Mouse (Mus musculus) megakaryocyte, adult 5-6 weeks (primary cell): Measurements from ENCODE around the gene Gdpgp1. TPM values are rescaled to one million over a fixed set of nuclear protein-coding genes. Genes with fewer than 3 reads are reported as not detected.
A peak's percentile ranks its signal among the peaks of the same experiment; 100 is the strongest.

Source experiments
- ATAC-seq: 2 replicates; pipeline ENCODE4 v1.8.0; 2016; ENCODE audit warnings: mild to moderate bottlenecking, inconsistent platforms; ENCODE audit not compliant: poor library complexity, severe bottlenecking
- total RNA-seq, 2 experiments: library from RNA; stranded (forward) in 1 of 2; stranded (reverse) in 1 of 2; fragments of 153-499, 151-499 nt in 1 of 2; fragments of 221-1000, 200-1000 nt in 1 of 2; gene quantifications; 2 replicates each; pipeline versions ENCODE4 v1.2.3 to v1.2.4; 2015 to 2017

Gene Gdpgp1
- total RNA-seq, 2 experiments from 2014 or later = 1.9 to 5.4 TPM

GRCm38 (mm10) chr7:80220237-80220797 lies 12.3 kb upstream of the Gdpgp1 start:
- ATAC-seq = no peak

GRCm38 (mm10) chr7:80221179-80221750 lies 11.4 kb upstream of the Gdpgp1 start:
- ATAC-seq = no peak

GRCm38 (mm10) chr7:80227065-80227464 lies 5.6 kb upstream of the Gdpgp1 start:
- ATAC-seq = no peak

DNA sequence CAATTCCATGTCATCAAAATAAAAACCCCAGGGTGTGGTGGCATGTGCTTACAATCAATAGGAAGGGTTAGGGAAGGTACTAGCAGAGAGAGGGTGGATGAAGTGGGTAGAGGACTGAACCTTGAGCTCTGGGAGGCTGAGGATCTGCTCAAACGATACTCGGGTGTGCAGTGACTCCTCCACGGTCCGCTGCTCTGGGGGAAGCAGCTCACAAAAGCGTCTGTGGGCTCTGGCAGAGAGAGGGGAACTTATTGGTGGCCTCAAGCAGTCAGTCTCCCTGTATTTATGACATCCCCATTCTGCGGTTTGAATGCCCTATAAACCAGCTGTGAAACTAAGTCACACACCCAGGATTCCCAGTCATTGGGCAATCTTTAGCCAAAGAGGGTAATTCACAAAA lies 2.5 kb upstream of the Gdpgp1 start:
- ATAC-seq = no peak

GRCm38 (mm10) chr7:80231971-80232488 lies 635 bp upstream of the Gdpgp1 start:
- no peak for ATAC-seq

GRCm38 (mm10) chr7:80233799-80234198 lies 1.1 kb downstream of the Gdpgp1 start:
- ATAC-seq = no peak

GRCm38 (mm10) chr7:80238542-80238941 lies 5.9 kb downstream of the Gdpgp1 start:
- ATAC-seq = no peak

- ATAC-seq = no peak
Measured at GRCm38 (mm10) chr7:80241661-80242060, 9.0 kb downstream of the Gdpgp1 start.

DNA sequence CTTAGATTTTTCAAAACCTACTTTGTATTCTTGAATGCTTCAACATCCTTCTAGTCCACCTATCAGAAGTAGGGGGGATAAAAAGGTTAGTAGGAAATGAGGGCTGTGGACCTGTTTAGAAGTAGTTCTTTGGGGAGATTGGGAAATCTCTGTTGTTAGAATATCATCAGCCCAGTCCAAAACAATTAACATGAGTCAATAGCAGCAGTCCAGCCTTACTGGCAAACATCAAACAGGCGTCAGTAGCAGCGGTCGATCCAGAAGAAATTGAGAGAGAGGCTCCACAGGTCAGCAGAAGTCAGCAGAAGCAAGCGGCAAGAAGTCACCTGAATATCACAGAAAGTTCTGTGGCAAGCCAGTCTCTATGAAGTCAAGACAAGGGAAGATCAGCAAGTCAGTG lies 12.2 kb downstream of the Gdpgp1 start:
- no peak for ATAC-seq

DNA sequence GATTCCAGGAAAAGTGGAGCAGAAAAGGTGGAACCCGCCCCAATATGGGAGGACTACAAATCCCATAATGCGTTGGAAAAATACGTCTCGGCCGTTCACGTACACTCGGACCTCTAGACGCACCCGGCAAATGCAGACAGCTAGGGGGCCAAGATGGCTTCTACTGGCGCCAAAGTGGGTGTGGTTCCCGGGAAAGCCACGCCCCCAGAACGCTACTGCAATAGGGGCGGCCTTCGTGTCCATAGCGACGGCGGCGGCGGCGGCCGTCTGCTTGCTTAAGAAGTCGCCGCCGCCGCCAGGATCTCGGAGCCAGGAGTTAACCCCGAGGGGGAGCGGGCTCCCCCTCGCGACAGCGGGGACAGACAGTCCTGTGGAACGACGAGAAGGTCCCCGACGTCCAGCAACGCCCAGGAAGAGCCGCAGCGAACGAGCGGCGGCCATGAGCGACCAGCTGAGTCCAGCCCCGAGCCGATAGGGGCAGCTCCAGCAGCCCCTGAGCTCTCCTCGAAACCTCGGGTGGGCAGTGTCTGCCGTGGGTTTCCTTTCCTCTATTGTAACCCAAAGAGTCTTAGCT lies 13.6 kb downstream of the Gdpgp1 start, which contains the start of gene Ttll13:
Ttll13 (plus strand) TSS at position 229 of the 574 bp plus-strand sequence.
- peak; percentile 99 for ATAC-seq

- no peak for ATAC-seq
Measured at GRCm38 (mm10) chr7:80246859-80247258, 14.2 kb downstream of the Gdpgp1 start.

- no peak for ATAC-seq
Measured at GRCm38 (mm10) chr7:80252437-80252836, 19.8 kb downstream of the Gdpgp1 start.

DNA sequence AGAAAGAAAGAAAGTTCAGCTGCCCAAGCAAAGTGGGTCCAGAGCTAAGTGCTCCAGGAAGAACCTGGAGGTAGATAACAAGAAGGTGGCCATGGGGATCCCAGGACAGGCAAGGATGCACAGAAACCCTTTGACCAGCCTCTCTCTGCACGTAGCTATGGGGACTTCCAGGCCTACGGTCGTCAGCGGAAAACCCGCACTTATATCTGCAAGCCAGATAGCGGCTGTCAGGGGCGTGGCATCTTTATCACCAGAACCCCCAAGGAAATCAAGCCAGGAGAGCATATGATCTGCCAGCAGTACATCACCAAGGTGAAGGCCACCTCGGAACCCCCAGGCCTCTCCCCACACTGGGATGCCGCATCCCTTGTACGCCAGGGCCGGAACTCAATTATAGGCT lies 20.2 kb downstream of the Gdpgp1 start:
- no peak for ATAC-seq

GRCm38 (mm10) chr7:80255981-80256380 lies 23.3 kb downstream of the Gdpgp1 start:
- ATAC-seq = no peak

- ATAC-seq = no peak
Measured at GRCm38 (mm10) chr7:80257706-80258105, 25.0 kb downstream of the Gdpgp1 start.

- peak; percentile 98 for ATAC-seq
Measured at GRCm38 (mm10) chr7:80260625-80261371, 28.1 kb downstream of the Gdpgp1 start, which contains the start of gene Ngrn. TSS of gene Ngrn (plus strand) at chr7:80261215.

- no peak; the same call in none of the 2 replicates for ATAC-seq
Measured at GRCm38 (mm10) chr7:80261372-80261990, 28.8 kb downstream of the Gdpgp1 start.

GRCm38 (mm10) chr7:80264606-80265005 lies 31.9 kb downstream of the Gdpgp1 start:
- ATAC-seq = no peak

GRCm38 (mm10) chr7:80267764-80268163 lies 35.1 kb downstream of the Gdpgp1 start:
- no peak for ATAC-seq

DNA sequence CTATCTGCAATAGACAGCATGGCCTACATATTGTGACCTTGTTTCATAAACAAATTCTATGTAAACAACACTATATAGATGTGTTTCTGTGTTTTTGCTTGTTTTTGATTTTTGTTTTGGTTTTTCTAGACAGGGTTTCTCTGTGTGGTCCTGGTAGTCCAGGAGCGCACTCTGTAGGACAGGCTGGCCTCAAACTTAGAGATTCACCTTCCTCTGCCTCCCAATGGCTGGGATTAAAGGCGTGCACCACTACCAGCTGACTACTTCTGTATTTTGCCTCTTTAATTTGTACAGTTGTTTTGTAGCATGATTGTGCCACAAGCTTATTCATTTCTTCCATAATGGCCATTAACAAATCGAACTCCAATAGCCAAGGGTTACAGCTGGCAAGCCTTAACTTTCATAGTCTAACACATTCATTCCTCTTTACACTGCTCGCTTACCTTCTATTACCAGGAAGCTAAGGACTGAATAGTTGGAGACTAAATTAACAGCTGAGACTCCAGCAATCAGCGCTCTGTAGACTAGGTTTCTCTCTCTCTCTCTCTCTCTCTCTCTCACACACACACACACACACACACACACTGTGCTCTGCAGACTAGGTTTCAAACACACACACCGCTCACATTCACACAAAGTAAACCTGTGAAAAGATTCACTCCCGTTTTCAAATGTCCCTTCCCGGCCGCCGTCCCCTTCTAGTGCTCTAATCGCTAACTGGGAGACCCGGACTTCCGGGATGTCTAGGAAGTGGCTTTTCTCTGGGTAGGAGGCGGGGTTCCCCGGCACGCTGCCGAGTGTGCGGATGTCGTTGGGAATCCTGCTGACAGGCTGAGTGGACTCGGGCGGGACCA lies 36.5 kb downstream of the Gdpgp1 start, which contains the start of gene Vps33b:
Vps33b (plus strand) TSS at position 753 of the 854 bp plus-strand sequence.
- peak; percentile 98 for ATAC-seq
